Mouse (Mus musculus) kidney, embryonic 16.5 days (tissue): Measurements from ENCODE around the gene Nell2. TPM values are rescaled to one million over a fixed set of nuclear protein-coding genes. Genes with fewer than 3 reads are reported as not detected.
"Not testable (repeated sequence)": the region's sequence is repeated elsewhere in the genome, so short reads cannot be mapped to it uniquely, and the experiment has no call there.

Experiments
- ATAC-seq: fragments of 200-750 bp; cut with Nextera tagmentation; 2 replicates; pipeline ENCODE4 v1.8.0; 2017; ENCODE audit warnings: moderate TSS enrichment; ENCODE audit not compliant: low FRiP score, low TSS enrichment
- H3K27ac ChIP-seq: fragments of 300-500 bp; sonication (generic); 2 replicates; pipeline ENCODE4 v1.5.1; 2014; ENCODE audit warnings: low read length
- H3K27me3 ChIP-seq: fragments of 300-500 bp; sonication (generic); 2 replicates; pipeline ENCODE4 v1.6.1; 2014; ENCODE audit warnings: low read length, control low read depth, mixed read lengths; ENCODE audit not compliant: insufficient read depth
- H3K36me3 ChIP-seq: fragments of 300-500 bp; sonication (generic); 2 replicates; pipeline ENCODE4 v1.6.1; 2014; ENCODE audit warnings: low read length, control low read depth, mixed read lengths; ENCODE audit not compliant: insufficient read depth
- H3K4me1 ChIP-seq: fragments of 300-500 bp; sonication (generic); 2 replicates; pipeline ENCODE4 v1.6.1; 2014; ENCODE audit warnings: low read length, control low read depth, mixed read lengths; ENCODE audit not compliant: insufficient read depth
- H3K4me2 ChIP-seq: fragments of 300-500 bp; sonication (generic); replicated peaks from 2 replicates; pipeline ENCODE4 v1.6.1; 2014; ENCODE audit warnings: low read depth, low read length
- H3K4me3 ChIP-seq: fragments of 300-500 bp; sonication (generic); 2 replicates; pipeline ENCODE4 v1.5.1; 2014; ENCODE audit warnings: mild to moderate bottlenecking, low read length
- H3K9ac ChIP-seq: fragments of 300-500 bp; sonication (generic); replicated peaks from 2 replicates; pipeline ENCODE4 v1.6.1; 2014; ENCODE audit warnings: low read length
- H3K9me3 ChIP-seq: fragments of 300-500 bp; sonication (generic); 2 replicates; pipeline ENCODE4 v1.6.1; 2016; ENCODE audit warnings: low read length, control low read depth
- WGBS: fragments of 180-500 bp; shearing (Covaris S2); extraction: QIAGEN DNeasy Blood & Tissue Kit; methylation state at CpG from one replicate; pipeline ENCODE4 v1.1.7; 2014; 5-methylcytosine and 5-hydroxymethylcytosine counted together
- polyA plus RNA-seq: library from polyadenylated mRNA; unstranded; fragments of >200 nt; fragmentation: Nextera tagmentation; extraction: Ambion mirVana; gene quantifications from 2 replicates; pipeline ENCODE4 v1.2.1, GENCODE M21; 2015

The Nell2 gene
- polyA plus RNA-seq, 1 experiment from 2014 or later: 13.6 TPM

GRCm38 (mm10) chr15:95275553-95275952 lies 252.8 kb downstream of the Nell2 start:
- Histone ChIP-seq H3K9ac (no peak overlapping the region), H3K4me3 (no peak overlapping the region), H3K36me3 (no peaks in the 10 kb centered on the region), H3K9me3 (no peaks in the 10 kb centered on the region), H3K27ac (no peak overlapping the region), H3K4me1 (0 out of 2 replicates have a peak, but pooled peaks cover under 1% of the 10 kb centered on the region), H3K27me3 (no peaks in the 10 kb centered on the region), H3K4me2 (no peak overlapping the region)
- no peak for ATAC-seq
- WGBS: 79% methylated on average over 5 of the region's 5 CpGs

- no peak overlapping the region for H3K4me3 ChIP-seq
- H3K9me3 ChIP-seq: no peaks in the 10 kb centered on the region
- no peaks in the 10 kb centered on the region for H3K36me3 ChIP-seq
- H3K27ac ChIP-seq: no peak overlapping the region
- no peak overlapping the region for H3K4me2 ChIP-seq
- H3K4me1 ChIP-seq: no peaks in the 10 kb centered on the region
- no peak for ATAC-seq
- WGBS: 83% methylated on average over 3 of the region's 3 CpGs
- H3K9ac ChIP-seq: no peak overlapping the region
- no peaks in the 10 kb centered on the region for H3K27me3 ChIP-seq
Observed at GRCm38 (mm10) chr15:95273236-95273635, 255.1 kb downstream of the Nell2 start.

- Histone ChIP-seq H3K27me3 (no peaks in the 10 kb centered on the region), H3K9me3 (no peaks in the 10 kb centered on the region), H3K4me2 (no peak overlapping the region), H3K36me3 (no peaks in the 10 kb centered on the region), H3K27ac (no peak overlapping the region), H3K9ac (no peak overlapping the region), H3K4me3 (no peak overlapping the region), H3K4me1 (no peaks in the 10 kb centered on the region)
- ATAC-seq: no peak
- WGBS: 81% methylated on average over 3 of the region's 3 CpGs
Observed at GRCm38 (mm10) chr15:95272167-95272566, 256.2 kb downstream of the Nell2 start.

DNA sequence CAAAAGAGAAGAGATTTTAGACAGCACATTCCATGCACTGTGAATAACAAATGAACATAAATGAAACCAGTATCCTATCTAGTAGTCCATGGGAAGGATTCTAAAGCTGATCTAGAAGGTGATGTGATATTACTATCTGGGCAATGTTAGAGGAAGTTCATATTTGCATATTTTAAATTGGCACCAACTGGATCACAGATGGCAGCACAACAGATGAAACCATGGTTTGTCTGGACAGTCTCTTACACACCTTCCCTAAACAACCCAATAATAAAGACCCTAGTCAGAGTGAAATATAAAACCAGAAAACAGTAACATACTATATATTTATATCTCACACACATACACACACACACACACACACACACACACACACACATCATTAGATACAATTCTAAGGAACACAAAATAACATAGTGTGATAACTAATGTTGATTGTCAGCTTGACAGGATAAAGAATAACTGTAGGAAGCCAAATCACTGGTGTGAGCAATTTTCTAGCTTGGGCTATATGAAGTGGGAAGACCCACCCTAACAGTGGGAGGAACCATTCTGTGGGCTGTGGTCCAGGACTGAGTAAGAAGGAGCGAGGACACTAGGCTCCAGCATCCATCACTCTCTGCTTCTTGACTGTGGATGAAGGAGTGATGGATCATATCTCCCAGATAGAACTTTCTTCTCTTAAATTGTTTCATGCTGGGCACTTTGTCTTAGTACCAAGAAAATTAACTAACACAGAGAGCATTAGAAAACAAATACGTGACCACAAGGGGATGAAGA lies 268.5 kb downstream of the Nell2 start:
- H3K4me2 ChIP-seq: no peak overlapping the region

GRCm38 (mm10) chr15:95257131-95257530 lies 271.2 kb downstream of the Nell2 start:
- Histone ChIP-seq H3K27ac (no peak overlapping the region), H3K4me2 (no peak overlapping the region), H3K4me3 (no peak overlapping the region), H3K36me3 (no peaks in the 10 kb centered on the region), H3K9ac (no peak overlapping the region), H3K4me1 (no peaks in the 10 kb centered on the region), H3K9me3 (no peaks in the 10 kb centered on the region), H3K27me3 (no peaks in the 10 kb centered on the region)
- 59% methylated on average over 9 of the region's 9 CpGs for WGBS
- no peak for ATAC-seq

More for the DNA sequence above, 268.5 kb downstream of the Nell2 start:
- Histone ChIP-seq H3K4me3 (no peak overlapping the region), H3K27ac (no peak overlapping the region), H3K4me1 (no peaks in the 10 kb centered on the region), H3K36me3 (no peaks in the 10 kb centered on the region), H3K9ac (no peak overlapping the region), H3K9me3 (no peaks in the 10 kb centered on the region), H3K27me3 (no peaks in the 10 kb centered on the region)
- no peak for ATAC-seq
- 93% methylated on average over 2 of the region's 2 CpGs for WGBS

DNA sequence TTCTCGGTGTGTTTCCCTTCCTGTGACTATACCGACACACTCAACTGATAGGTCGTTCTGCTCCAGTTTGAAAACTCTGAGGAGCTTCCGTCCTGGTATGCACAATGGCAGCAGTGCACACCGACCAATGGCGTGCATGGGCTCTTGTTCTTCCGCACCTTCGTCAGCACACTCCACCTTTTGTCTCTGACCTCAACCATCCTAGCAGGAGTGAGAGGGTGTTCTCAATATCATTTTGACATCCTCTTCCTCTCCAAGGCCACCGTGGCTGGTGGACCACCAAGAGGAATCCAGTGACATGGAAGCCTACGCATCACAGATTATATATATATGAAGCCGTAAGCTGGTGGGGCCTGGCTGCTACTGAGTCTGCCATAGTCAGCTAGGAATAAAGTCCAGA lies 282.8 kb downstream of the Nell2 start:
- WGBS: 94% methylated on average over 11 of the region's 11 CpGs
- Histone ChIP-seq H3K36me3 (no peaks in the 10 kb centered on the region), H3K27ac (no peak overlapping the region), H3K9ac (no peak overlapping the region), H3K4me1 (no peaks in the 10 kb centered on the region), H3K27me3 (no peaks in the 10 kb centered on the region), H3K9me3 (no peaks in the 10 kb centered on the region), H3K4me3 (no peak overlapping the region), H3K4me2 (no peak overlapping the region)
- ATAC-seq: no peak

DNA sequence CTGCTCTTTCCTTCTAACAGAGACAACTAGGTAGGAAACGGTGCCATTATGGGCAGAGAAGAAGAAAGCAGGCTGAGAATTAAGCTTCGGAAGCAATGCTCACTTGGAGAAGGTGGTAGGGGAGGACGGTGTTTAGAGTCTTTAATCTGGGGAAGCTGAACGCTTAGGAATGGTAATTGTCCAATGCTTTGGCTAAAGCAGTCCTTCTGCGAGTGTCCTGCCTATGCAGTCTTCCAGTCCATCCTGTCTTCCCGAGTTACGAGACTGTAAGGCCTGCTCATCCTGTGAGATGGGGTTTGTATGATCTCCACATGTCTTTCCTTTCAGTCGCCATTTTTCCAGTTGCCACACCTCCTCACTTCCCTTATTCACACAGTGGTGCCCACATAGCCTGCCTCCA lies 284.5 kb downstream of the Nell2 start:
- no peak overlapping the region for H3K9ac ChIP-seq
- 81% methylated on average over 8 of the region's 8 CpGs for WGBS
- no peaks in the 10 kb centered on the region for H3K27me3 ChIP-seq
- H3K4me2 ChIP-seq: no peak overlapping the region
- H3K4me1 ChIP-seq: no peaks in the 10 kb centered on the region
- H3K27ac ChIP-seq: no peak overlapping the region
- H3K9me3 ChIP-seq: no peaks in the 10 kb centered on the region
- no peak overlapping the region for H3K4me3 ChIP-seq
- H3K36me3 ChIP-seq: no peaks in the 10 kb centered on the region
- no peak for ATAC-seq

DNA sequence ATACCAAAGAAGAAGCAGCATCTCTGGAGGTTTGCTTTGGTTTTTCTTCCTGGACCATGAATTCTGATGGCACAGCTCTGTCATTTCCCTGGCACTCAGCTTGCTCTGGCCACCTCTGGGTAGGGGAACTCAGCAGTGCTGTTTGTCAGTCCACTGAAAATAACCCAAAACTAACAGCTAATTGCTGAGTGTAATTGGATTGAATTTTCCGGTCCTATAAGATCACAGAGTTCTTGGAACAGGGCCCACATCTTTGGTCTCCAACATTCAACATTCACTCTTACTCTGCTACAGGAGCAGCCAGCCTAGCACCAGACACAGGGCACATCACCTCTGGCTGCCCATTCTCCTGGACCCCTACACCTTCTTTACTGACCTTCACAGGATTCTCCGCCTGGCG lies 287.2 kb downstream of the Nell2 start:
- H3K27ac ChIP-seq: no peak overlapping the region
- H3K4me2 ChIP-seq: no peak overlapping the region
- no peak overlapping the region for H3K9ac ChIP-seq
- ATAC-seq: no peak
- H3K27me3 ChIP-seq: no peaks in the 10 kb centered on the region
- H3K9me3 ChIP-seq: no peaks in the 10 kb centered on the region
- no peaks in the 10 kb centered on the region for H3K4me1 ChIP-seq
- 90% methylated on average over 3 of the region's 3 CpGs for WGBS
- H3K36me3 ChIP-seq: no peaks in the 10 kb centered on the region
- no peak overlapping the region for H3K4me3 ChIP-seq

DNA sequence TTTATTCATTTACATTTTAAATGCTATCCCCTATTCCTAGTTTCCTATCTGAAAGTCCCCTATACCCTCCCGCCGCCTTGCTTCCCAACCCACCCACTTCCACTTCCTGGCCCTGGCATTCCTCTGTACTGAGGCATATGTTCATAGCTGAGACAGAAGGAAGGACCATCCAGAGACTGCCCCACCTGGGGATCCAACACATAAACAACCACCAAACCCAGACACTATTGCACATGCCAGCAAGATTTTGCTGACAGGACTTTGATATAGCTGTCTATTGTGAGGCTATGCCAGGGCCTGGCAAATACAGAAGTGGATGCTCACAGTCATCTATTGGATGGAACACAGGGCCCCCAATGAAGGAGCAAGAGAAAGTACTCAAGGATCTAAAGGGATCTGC lies 291.3 kb downstream of the Nell2 start:
- not testable (repeated sequence) for H3K9ac ChIP-seq, H3K36me3 ChIP-seq, H3K4me2 ChIP-seq, H3K9me3 ChIP-seq, H3K27me3 ChIP-seq, H3K4me3 ChIP-seq, ATAC-seq, H3K27ac ChIP-seq, H3K4me1 ChIP-seq
- 81% methylated on average over 2 of the region's 2 CpGs for WGBS

- Histone ChIP-seq H3K27ac (no peak overlapping the region), H3K9me3 (no peaks in the 10 kb centered on the region), H3K9ac (no peak overlapping the region), H3K36me3 (no peaks in the 10 kb centered on the region), H3K4me1 (no peaks in the 10 kb centered on the region), H3K4me3 (no peak overlapping the region), H3K4me2 (no peak overlapping the region), H3K27me3 (no peaks in the 10 kb centered on the region)
- WGBS: 87% methylated on average over 3 of the region's 3 CpGs
- ATAC-seq: no peak
Observed at GRCm38 (mm10) chr15:95236509-95236908, 291.9 kb downstream of the Nell2 start.
